Mouse (Mus musculus) stomach, embryonic 14.5 days (tissue): ENCODE measurements around the gene Acss1. TPM values are rescaled to one million over a fixed set of nuclear protein-coding genes. Genes with fewer than 3 reads are reported as not detected.

Source experiments
- ATAC-seq: fragments of 200-750 bp; cut with Nextera tagmentation; 2 replicates; pipeline ENCODE4 v1.8.0; 2017; ENCODE audit warnings: low read depth, moderate TSS enrichment; ENCODE audit not compliant: insufficient number of reproducible peaks, insufficient read depth, low FRiP score
- H3K27ac ChIP-seq: fragments of 300-500 bp; sonication (generic); 2 replicates; pipeline ENCODE4 v1.5.1; 2014; ENCODE audit warnings: mild to moderate bottlenecking, low read length, moderate library complexity, mixed read lengths
- H3K27me3 ChIP-seq: fragments of 300-500 bp; sonication (generic); 2 replicates; pipeline ENCODE4 v1.6.1; 2014; ENCODE audit warnings: low read length, control low read depth, mixed read lengths; ENCODE audit not compliant: control insufficient read depth, insufficient read depth
- H3K36me3 ChIP-seq: fragments of 300-500 bp; sonication (generic); 2 replicates; pipeline ENCODE4 v1.6.1; 2014; ENCODE audit warnings: mild to moderate bottlenecking, control low read depth, low read length, moderate library complexity, mixed read lengths; ENCODE audit not compliant: control insufficient read depth, insufficient read depth
- H3K4me1 ChIP-seq: fragments of 300-500 bp; sonication (generic); 2 replicates; pipeline ENCODE4 v1.6.1; 2014; ENCODE audit warnings: low read length, control low read depth, mixed read lengths; ENCODE audit not compliant: control insufficient read depth, insufficient read depth
- H3K4me2 ChIP-seq: fragments of 300-500 bp; sonication (generic); replicated peaks from 2 replicates; pipeline ENCODE4 v1.6.1; 2014; ENCODE audit warnings: low read depth, low read length, control low read depth
- H3K4me3 ChIP-seq: fragments of 300-500 bp; sonication (generic); 2 replicates; pipeline ENCODE4 v1.5.1; 2014; ENCODE audit warnings: low read depth, low read length, control low read depth
- H3K9ac ChIP-seq: fragments of 300-500 bp; sonication (generic); replicated peaks from 2 replicates; pipeline ENCODE4 v1.6.1; 2014; ENCODE audit warnings: low read depth, mild to moderate bottlenecking, control low read depth, low read length, moderate library complexity, mixed read lengths
- H3K9me3 ChIP-seq: fragments of 300-500 bp; sonication (generic); 2 replicates; pipeline ENCODE4 v1.6.1; 2016; ENCODE audit warnings: low read depth, low read length, control low read depth; ENCODE audit not compliant: control insufficient read depth
- WGBS: fragments of 180-500 bp; shearing (Covaris S2); extraction: QIAGEN DNeasy Blood & Tissue Kit; methylation state at CpG from one replicate; pipeline ENCODE4 v1.1.7; 2014; 5-methylcytosine and 5-hydroxymethylcytosine counted together
- polyA plus RNA-seq: library from polyadenylated mRNA; unstranded; fragments of >200 nt; fragmentation: Nextera tagmentation; extraction: Ambion mirVana; gene quantifications from 2 replicates; pipeline ENCODE4 v1.2.1, GENCODE M21; 2014

The Acss1 gene
- polyA plus RNA-seq, 1 experiment from 2014 or later = 28.7 TPM

- no peaks in the 10 kb centered on the region for H3K9me3 ChIP-seq
- H3K36me3 ChIP-seq = no peaks in the 10 kb centered on the region
- no peak overlapping the region for H3K9ac ChIP-seq
- no peak overlapping the region for H3K4me3 ChIP-seq
- ATAC-seq = no peak
- WGBS = 60% methylated on average over 2 of the region's 2 CpGs
- no peak overlapping the region for H3K27ac ChIP-seq
- no peaks in the 10 kb centered on the region for H3K27me3 ChIP-seq
- 0 out of 2 replicates have a peak, but pooled peaks cover 17% of the 10 kb centered on the region for H3K4me1 ChIP-seq
- H3K4me2 ChIP-seq = no peak overlapping the region
Observed at GRCm38 (mm10) chr2:150669454-150670045, 1.2 kb upstream of the Acss1 start.

- no peak overlapping the region for H3K27ac ChIP-seq
- H3K27me3 ChIP-seq = no peaks in the 10 kb centered on the region
- H3K4me3 ChIP-seq = no peak overlapping the region
- ATAC-seq = no peak
- H3K9me3 ChIP-seq = no peaks in the 10 kb centered on the region
- H3K4me1 ChIP-seq = 0 out of 2 replicates have a peak, but pooled peaks cover 17% of the 10 kb centered on the region
- 0 out of 2 replicates have a peak overlapping the region, but pooled peaks have one; percentile 77 for H3K4me2 ChIP-seq
- WGBS = 65% methylated on average over 5 of the region's 5 CpGs
- no peaks in the 10 kb centered on the region for H3K36me3 ChIP-seq
- H3K9ac ChIP-seq = no peak overlapping the region
Observed at GRCm38 (mm10) chr2:150668956-150669355, 656 bp upstream of the Acss1 start.

- Histone ChIP-seq H3K9ac (peak overlapping the region; percentile 55), H3K4me2 (peak overlapping the region; percentile 77), H3K27ac (peak overlapping the region; percentile 59; the same call in 1 of the 2 replicates), H3K4me1 (0 out of 2 replicates have a peak, but pooled peaks cover 20% of the 10 kb centered on the region), H3K27me3 (no peaks in the 10 kb centered on the region), H3K4me3 (peak overlapping the region; percentile 52), H3K36me3 (no peaks in the 10 kb centered on the region), H3K9me3 (no peaks in the 10 kb centered on the region)
- ATAC-seq = peak; percentile 50
- 2% methylated on average over 17 of the region's 17 CpGs for WGBS
Observed at GRCm38 (mm10) chr2:150667065-150667819, 1.1 kb downstream of the Acss1 start.

GRCm38 (mm10) chr2:150666723-150667064, 1.6 kb downstream of the Acss1 start:
- H3K27ac ChIP-seq = no peak overlapping the region
- H3K9me3 ChIP-seq = no peaks in the 10 kb centered on the region
- 0 out of 2 replicates have a peak, but pooled peaks cover 20% of the 10 kb centered on the region for H3K4me1 ChIP-seq
- WGBS = 47% methylated on average over 7 of the region's 7 CpGs
- ATAC-seq = 0 out of 2 replicates have a peak, but pooled peaks have one; percentile 1
- no peak overlapping the region for H3K9ac ChIP-seq
- peak overlapping the region; percentile 77 for H3K4me2 ChIP-seq
- H3K36me3 ChIP-seq = no peaks in the 10 kb centered on the region
- peak overlapping the region; percentile 52 for H3K4me3 ChIP-seq
- H3K27me3 ChIP-seq = no peaks in the 10 kb centered on the region

GRCm38 (mm10) chr2:150665534-150666451, 2.5 kb downstream of the Acss1 start:
- Histone ChIP-seq H3K27ac (no peak overlapping the region), H3K9ac (no peak overlapping the region), H3K4me2 (no peak overlapping the region), H3K4me3 (no peak overlapping the region), H3K27me3 (no peaks in the 10 kb centered on the region), H3K4me1 (0 out of 2 replicates have a peak, but pooled peaks cover 20% of the 10 kb centered on the region), H3K36me3 (no peaks in the 10 kb centered on the region), H3K9me3 (no peaks in the 10 kb centered on the region)
- ATAC-seq = no peak
- WGBS = 46% methylated on average over 10 of the region's 10 CpGs

GRCm38 (mm10) chr2:150665006-150665405, 3.3 kb downstream of the Acss1 start:
- no peak for ATAC-seq
- Histone ChIP-seq H3K36me3 (no peaks in the 10 kb centered on the region), H3K27ac (no peak overlapping the region), H3K4me1 (0 out of 2 replicates have a peak, but pooled peaks cover 20% of the 10 kb centered on the region), H3K4me2 (no peak overlapping the region), H3K9ac (no peak overlapping the region), H3K9me3 (no peaks in the 10 kb centered on the region), H3K4me3 (no peak overlapping the region), H3K27me3 (no peaks in the 10 kb centered on the region)
- WGBS = 57% methylated on average over 2 of the region's 2 CpGs

GRCm38 (mm10) chr2:150664152-150664920, 4.0 kb downstream of the Acss1 start:
- H3K4me1 ChIP-seq = 0 out of 2 replicates have a peak, but pooled peaks cover 20% of the 10 kb centered on the region
- 71% methylated on average over 5 of the region's 5 CpGs for WGBS
- no peaks in the 10 kb centered on the region for H3K9me3 ChIP-seq
- H3K27ac ChIP-seq = no peak overlapping the region
- no peak overlapping the region for H3K9ac ChIP-seq
- H3K4me2 ChIP-seq = no peak overlapping the region
- no peaks in the 10 kb centered on the region for H3K27me3 ChIP-seq
- H3K4me3 ChIP-seq = no peak overlapping the region
- ATAC-seq = no peak
- no peaks in the 10 kb centered on the region for H3K36me3 ChIP-seq
